Comparison of ENCODE assay signal across 26 mouse cellular contexts in genomic region chr1:23928371-23928770, GRCm38 (mm10).
"Had no signal": no experiment of that assay in that cellular context is flagged by ENCODE, and none has a peak within 500 bp of the region (broad histone marks: within the 10 kb centered on the region; RNA-seq: fewer than 3 reads in every experiment).

No protein-coding gene starts in this region.

- H3K4me1 ChIP-seq: liver, embryonic 15.5 days; lung, embryonic 15.5 days; midbrain, embryonic 10.5 days; midbrain, embryonic 12.5 days; neural tube, embryonic 13.5 days; neural tube, embryonic 15.5 days; stomach, embryonic 15.5 days had no signal

- H3K9me3 ChIP-seq: neural tube, embryonic 15.5 days; stomach, embryonic 15.5 days had no signal

- H3K27ac ChIP-seq: liver, embryonic 15.5 days; lung, embryonic 15.5 days; macrophage; midbrain, embryonic 10.5 days; midbrain, embryonic 12.5 days; neural tube, embryonic 13.5 days; neural tube, embryonic 15.5 days; stomach, embryonic 15.5 days; stomach, postnatal 0 days had no signal

- H3K27me3 ChIP-seq: liver, embryonic 15.5 days; lung, embryonic 15.5 days; megakaryocyte, embryonic 14.5 days; midbrain, embryonic 12.5 days; neural tube, embryonic 13.5 days; neural tube, embryonic 15.5 days; stomach, embryonic 15.5 days had no signal

- H3K4me3 ChIP-seq: liver, embryonic 15.5 days; lung, embryonic 15.5 days; megakaryocyte, embryonic 14.5 days; midbrain, embryonic 10.5 days; midbrain, embryonic 12.5 days; myocyte; neural tube, embryonic 13.5 days; neural tube, embryonic 15.5 days; stomach, embryonic 15.5 days had no signal

- H3K9ac ChIP-seq: liver, embryonic 15.5 days; liver, postnatal 0 days; lung, embryonic 15.5 days; midbrain, embryonic 12.5 days; neural tube, embryonic 13.5 days; neural tube, embryonic 15.5 days; stomach, embryonic 15.5 days had no signal

- DNase-seq: liver, postnatal 0 days; lung, adult 2 months; lung, postnatal 14 days; lung, postnatal 36 days; midbrain, embryonic 14.5 days; retina, postnatal 1 day; right cerebral cortex, adult 18-20 months; right cerebral cortex, postnatal 25 days; right cerebral cortex, postnatal 4 days; spleen, adult 18-20 months; thymus, adult 18-20 months; thymus, postnatal 14 days; thymus, postnatal 36 days had no signal

- ATAC-seq: liver, postnatal 0 days; lung, postnatal 0 days; midbrain, embryonic 16.5 days had no signal

- H3K4me2 ChIP-seq: liver, embryonic 15.5 days; lung, embryonic 15.5 days; midbrain, embryonic 12.5 days; neural tube, embryonic 13.5 days; neural tube, embryonic 15.5 days; stomach, embryonic 15.5 days had no signal

- H3K36me3 ChIP-seq: liver, embryonic 15.5 days; lung, embryonic 15.5 days; midbrain, embryonic 10.5 days; midbrain, embryonic 12.5 days; neural tube, embryonic 13.5 days; neural tube, embryonic 15.5 days; stomach, embryonic 15.5 days had no signal
